Mouse (Mus musculus): ENCODE data around the gene Erlec1. TPM values are rescaled to one million over a fixed set of nuclear protein-coding genes. Genes with fewer than 3 reads are reported as not detected.

Erlec1 gene
- total RNA-seq (2015) (36.9 and 37.6 TPM in 2 replicates), total RNA-seq (2017) (19.6 and 29.1 TPM in 2 replicates)

DNA sequence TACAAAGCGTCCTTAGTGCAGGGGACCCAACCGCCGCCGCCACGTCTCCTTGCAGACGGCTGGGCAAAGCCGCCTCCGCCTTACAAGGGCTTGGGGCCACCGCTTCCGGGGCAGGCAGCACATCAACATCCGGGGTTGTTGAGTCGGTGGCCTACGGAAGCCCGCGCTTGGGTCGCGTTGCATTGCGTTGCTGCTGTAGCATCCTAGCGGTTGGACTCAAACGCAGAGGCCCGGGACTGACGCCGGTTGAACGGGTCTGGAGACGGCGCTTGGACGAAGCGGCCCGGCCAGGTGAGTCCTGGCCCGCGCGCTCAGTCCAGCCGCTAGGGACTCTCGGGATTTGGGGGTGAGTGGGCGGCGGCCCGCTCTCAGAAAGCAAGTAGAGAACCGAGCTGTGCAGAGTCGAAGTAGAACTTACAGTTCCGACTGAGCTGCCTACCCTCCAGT is at the start of gene Erlec1:
TSS of gene Erlec1 (minus strand) at position 57 of the 447 bp plus-strand sequence.
- ATAC-seq (ENCODE audit: poor library complexity, severe bottlenecking), result peak; percentile 95

GRCm38 (mm10) chr11:31001169-31001908 is 47.2 kb upstream of the Erlec1 start:
- ATAC-seq (ENCODE audit: poor library complexity, severe bottlenecking), result no peak

DNA sequence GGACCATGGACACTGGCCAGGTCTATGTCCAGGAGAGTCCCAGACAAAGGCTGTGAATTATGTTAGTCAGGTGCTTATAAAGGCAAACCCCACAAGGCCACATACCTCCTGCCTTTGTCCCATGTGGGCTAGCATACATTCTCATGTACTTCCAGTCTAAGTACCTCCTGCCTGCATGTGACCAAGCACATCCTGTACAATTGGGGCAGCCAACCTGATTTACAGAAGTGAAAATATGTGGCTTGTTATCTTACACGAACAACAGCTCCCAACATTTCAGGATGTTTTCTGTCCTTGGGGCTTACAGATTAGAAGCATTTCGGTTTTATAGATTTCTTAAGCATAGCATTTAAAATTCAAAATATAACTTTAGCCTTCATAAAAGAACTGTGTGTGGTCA is 45.9 kb upstream of the Erlec1 start:
- ATAC-seq (ENCODE audit: poor library complexity, severe bottlenecking), result peak; percentile 54

- ATAC-seq (ENCODE audit: poor library complexity, severe bottlenecking), result no peak
Observed at GRCm38 (mm10) chr11:30998704-30999103, 44.6 kb upstream of the Erlec1 start.

DNA sequence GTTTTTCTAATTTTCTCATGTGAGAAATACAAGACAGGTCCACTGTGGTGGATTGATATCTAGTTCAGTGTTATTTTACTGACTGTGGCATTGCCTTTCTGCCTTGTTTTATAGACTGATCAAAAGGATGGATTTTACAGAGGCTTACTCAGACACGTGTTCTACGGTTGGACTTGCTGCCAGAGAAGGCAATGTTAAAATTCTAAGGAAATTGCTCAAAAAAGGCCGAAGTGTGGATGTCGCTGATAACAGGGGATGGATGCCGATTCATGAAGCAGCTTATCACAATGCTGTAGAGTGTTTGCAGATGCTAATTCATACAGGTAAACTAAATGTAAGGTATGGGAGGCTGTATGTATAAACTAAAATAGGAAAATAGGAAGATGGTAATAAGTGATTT is 44.1 kb upstream of the Erlec1 start:
- ATAC-seq (ENCODE audit: poor library complexity, severe bottlenecking), result no peak

DNA sequence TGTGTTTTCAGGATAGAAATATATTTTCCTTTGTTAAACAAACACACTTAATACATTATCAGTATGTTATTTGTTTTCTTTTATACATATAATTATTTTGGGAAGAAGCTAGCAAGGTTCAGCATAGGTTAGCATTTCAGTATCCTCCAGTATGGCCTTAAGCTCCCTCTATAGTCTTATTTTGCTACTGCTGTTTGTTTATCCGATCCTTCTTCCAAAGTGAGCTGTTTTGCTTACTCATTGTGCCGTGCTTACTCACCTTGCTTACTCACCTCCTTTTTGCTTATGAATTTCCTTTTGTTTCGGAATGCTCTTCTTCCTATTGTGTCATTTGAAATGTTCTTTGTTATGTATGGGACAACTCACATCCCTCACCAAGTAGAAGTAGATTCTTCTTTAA is 42.5 kb upstream of the Erlec1 start:
- ATAC-seq (ENCODE audit: poor library complexity, severe bottlenecking), result peak; percentile 57; the same call in 1 of the 2 replicates

- peak; percentile 13; the same call in 1 of the 2 replicates for ATAC-seq (ENCODE audit: poor library complexity, severe bottlenecking)
Observed at GRCm38 (mm10) chr11:30986625-30987017, 32.5 kb upstream of the Erlec1 start.

DNA sequence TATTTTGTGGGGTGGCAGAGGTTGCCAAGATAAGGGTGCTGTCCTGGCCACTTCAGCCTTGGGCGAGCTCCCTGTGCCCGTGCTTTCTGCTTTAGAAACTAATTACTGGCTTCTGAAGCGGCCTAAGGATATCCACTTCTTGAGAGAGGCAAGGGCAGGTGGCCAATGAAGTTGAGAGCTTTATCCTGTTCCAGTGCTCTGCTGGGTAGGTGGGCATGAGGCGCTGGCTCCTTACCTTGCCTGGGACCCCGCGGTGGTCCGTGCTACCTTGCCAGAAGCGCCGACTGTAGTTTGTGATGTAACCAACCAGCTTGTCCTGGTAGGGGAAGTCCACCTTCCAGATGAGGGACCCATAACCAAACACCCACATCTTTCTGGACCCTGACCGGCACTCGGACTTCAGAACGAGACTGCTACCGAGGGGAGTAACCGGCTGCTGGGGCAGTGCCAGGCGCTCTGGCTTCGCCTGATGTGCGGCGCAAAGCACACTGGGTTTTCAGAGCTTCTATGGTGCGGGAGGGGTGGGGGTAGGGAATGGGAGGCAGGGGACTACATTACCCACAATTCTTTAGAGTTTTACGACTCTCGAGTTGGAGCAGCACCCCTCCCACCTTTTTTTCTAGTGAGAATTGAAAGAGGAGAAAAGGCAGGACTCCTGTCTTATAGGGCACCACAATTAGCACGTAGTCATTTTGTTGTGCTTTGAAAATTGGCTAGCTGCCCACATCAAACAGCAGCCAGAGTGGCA is 31.9 kb upstream of the Erlec1 start, which contains the start of gene Chac2:
TSS of gene Chac2 (minus strand) at position 474 of the 748 bp plus-strand sequence.
- peak; percentile 95 for ATAC-seq (ENCODE audit: poor library complexity, severe bottlenecking)

- no peak for ATAC-seq (ENCODE audit: poor library complexity, severe bottlenecking)
Observed at GRCm38 (mm10) chr11:30985237-30985636, 31.1 kb upstream of the Erlec1 start.

DNA sequence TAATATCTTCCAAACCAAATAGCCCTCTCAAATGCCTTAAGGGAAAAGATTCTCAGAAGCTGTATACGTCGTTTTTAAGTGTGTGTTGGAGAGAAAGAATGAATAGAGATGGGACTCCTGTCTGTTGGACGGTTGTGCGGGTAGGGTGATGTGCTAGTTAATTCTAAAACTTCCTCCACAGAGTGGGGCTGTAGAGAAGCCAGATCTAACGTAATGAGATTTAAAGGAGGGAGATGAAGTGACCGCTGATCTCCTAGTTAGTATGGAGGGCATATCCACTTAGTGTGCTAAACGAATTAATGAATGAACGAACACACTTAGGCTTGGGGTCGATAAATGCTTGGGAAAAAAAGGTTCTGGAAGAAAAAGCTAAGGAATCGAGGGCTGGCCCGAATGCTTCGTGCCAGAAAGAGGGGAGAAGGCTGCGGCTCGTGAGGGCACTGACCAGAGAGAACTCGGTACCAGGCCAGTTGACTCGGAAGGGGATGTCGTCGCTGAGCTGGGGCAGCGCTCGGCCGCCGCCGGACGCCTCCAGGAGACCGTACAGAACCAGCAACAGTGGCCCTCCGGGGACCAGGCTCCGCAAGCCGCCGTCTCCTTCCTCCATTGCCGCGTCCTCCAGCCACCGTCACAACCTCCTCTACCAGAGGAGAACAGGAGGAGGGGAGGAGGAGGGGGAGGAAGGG is 523 bp downstream of the Erlec1 start:
- ATAC-seq (ENCODE audit: poor library complexity, severe bottlenecking), result peak; percentile 76

GRCm38 (mm10) chr11:30952829-30953228 is 1.3 kb downstream of the Erlec1 start:
- no peak for ATAC-seq (ENCODE audit: poor library complexity, severe bottlenecking)

DNA sequence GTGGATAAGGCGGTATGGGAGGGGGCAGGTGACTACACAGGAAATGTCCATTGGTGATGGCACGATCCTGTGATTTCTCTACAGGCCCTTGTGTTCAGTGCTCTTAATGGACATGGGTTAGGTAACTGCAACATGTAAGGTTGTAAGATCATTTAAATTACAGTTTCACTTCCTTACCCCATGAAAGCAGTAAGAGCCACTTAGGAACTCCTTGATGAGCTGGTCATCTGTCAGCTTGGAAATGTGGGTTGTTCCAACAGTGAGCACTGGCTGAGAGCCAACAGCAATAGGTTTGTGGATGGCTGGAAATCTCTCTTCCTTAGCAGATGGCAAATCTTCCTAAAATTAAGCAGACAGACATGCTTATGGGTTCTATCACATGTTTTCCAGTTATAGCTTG is 10.6 kb downstream of the Erlec1 start:
- peak; percentile 64 for ATAC-seq (ENCODE audit: poor library complexity, severe bottlenecking)

DNA sequence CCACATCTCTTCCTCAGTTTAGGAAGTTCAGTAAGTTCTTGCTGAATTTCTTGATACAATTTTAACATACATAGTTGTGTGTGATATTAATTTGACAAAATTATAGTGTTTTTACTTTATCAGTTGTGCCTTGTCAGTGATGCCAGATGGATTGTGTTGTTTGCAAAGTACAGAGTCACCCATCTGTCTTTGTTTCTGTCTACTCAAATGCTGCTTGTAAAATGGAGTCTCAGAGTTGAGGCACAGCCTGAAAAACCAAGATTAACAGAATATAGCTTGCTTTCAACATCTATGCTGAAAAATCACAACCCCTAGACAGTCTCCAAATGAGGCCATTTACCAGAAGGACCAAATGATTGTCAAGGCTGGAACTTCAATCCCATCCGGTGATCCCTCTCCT is 25.6 kb downstream of the Erlec1 start:
- ATAC-seq (ENCODE audit: poor library complexity, severe bottlenecking), result no peak

DNA sequence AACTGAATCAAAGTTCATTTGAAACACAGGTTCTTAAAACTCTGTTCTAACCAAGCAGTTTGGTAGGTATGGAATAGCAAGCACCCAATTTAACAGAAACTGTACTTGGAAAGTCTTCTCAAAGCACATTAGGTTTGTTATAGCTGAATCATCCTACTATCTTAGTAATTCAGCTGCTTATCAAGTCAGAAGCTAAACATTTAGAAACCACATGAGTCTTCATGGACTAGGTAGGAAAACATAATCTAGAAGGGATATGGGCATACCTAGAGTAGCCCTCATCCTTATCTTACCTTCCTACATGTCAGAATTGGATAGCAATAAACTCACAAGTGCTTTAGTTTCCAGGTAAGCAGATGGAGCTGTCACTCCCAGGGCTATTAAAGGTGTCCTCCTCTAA is 26.1 kb downstream of the Erlec1 start:
- ATAC-seq (ENCODE audit: poor library complexity, severe bottlenecking), result no peak

GRCm38 (mm10) chr11:30923283-30923682 is 30.9 kb downstream of the Erlec1 start:
- ATAC-seq (ENCODE audit: poor library complexity, severe bottlenecking), result no peak

DNA sequence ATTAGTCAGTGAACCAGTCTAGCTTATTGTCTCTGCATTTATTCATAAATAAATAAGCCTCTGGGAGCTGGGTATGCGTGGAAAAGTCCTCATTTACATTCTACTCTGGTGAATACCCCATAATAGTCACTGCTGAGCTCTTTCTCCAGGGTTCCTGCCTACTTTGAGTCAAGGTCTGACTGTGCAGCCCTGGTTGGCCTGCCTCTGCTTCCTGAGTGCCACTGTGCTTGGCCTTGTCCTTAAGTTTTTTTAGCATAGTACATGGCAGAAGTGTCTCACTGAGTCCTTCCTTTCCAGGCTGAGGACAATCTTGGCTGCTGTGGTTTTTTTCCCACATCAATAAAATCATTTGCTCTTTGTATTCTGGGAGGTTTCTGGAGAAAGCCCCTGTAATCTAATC is 33.5 kb downstream of the Erlec1 start:
- no peak for ATAC-seq (ENCODE audit: poor library complexity, severe bottlenecking)

DNA sequence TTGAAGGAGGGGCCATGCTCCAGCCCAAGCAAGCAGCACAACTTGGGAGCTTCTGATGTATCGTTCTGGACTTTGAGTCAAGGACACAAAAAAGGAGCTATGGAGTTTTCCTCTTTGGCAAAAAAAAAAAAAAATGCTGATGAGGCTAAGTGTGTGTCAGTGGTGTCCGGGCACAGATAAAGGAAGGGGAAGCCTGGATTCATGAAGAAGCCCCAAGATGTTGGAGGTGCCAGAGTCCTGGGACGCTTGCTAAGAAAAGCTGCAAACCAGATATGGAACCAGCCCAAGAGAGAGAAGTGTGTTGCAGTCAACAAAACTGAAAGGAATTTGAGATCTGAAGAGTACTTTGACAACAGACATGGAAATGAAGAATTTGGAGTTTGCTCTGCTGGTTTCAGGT is 41.8 kb downstream of the Erlec1 start:
- no peak for ATAC-seq (ENCODE audit: poor library complexity, severe bottlenecking)

DNA sequence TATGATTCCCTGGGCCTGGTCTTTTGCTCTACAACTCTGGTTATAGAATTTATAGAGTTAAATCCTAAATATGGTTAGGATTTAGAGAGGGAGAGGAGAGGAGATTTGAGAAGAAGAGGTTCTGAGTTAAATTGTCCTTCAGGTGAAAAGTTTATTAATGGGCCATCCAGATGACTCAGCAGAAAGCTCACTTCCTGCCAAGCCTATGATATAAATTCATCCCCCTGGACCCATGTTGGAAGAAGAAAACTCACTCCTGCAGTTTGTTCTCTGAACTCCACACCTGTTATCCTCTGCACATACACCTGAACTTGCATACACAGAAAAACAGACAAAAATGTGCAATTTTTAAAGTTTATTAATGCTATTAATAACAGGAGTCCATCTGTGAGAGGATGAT is 54.8 kb downstream of the Erlec1 start:
- ATAC-seq (ENCODE audit: poor library complexity, severe bottlenecking), result no peak

GRCm38 (mm10) chr11:30896201-30896600 is 57.9 kb downstream of the Erlec1 start:
- no peak for ATAC-seq (ENCODE audit: poor library complexity, severe bottlenecking)

DNA sequence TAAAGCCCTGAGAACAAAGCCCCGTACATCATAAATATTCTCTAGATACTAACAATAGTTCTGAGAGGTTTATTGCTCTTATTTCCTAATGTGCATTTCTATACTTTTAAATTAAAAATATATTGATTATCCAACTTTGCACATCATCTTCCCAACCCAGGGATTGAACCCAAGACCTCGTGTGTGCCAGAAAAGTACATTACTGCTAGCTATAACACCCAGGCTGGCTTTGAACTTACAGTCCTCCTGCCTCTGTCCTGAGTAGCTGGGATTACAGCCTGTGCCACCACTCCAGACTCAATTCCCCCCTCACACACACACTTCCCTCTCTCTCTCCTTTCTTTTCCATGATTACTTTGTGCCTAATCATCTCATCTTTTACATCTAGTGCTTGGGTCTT is 66.0 kb downstream of the Erlec1 start:
- no peak for ATAC-seq (ENCODE audit: poor library complexity, severe bottlenecking)

DNA sequence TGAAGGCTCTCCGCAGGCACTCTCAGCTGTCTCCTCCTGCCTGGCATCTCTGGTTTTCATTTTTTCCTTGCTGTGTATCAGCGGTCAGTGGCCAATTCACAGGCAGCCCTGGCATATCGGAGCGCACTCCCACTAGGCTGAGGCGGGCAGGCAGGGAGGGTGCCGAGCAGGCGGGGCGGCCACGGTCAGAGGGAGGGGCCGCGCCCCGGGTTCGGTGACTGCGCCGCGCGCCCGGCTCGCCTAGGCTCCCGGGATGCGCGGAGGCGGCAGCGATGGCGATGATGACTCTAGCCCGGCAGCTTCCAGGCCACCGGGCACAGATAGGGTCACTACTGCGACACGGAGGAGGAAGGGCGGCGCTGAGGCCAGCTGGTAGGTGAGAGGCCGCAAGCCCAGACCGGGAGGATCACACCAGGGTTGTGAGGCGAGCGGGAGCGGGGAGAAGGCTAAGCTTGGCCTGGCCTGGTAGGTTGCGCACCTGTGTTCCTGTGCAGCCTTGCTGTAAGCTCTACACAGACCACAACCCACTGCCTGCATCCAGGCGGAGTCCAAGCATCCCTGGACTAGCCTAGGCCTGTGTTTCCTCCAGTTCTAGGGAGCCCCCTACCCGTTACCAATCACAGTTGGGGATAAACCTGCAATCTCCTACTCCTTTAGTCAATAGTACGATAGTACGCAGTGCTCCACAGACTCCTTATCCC is 68.8 kb downstream of the Erlec1 start, which contains the start of the genes Gpr75 and Asb3:
TSS of gene Gpr75 (plus strand) at position 188 of the 701 bp plus-strand sequence.
TSS of gene Asb3 (plus strand) at position 246 of the 701 bp plus-strand sequence.
- peak; percentile 27; the same call in 1 of the 2 replicates for ATAC-seq (ENCODE audit: poor library complexity, severe bottlenecking)
